Mouse (Mus musculus): Measurements from ENCODE around the gene Gm5431. TPM values are rescaled to one million over a fixed set of nuclear protein-coding genes. Genes with fewer than 3 reads are reported as not detected.

The Gm5431 gene
- total and polyA plus RNA-seq, 2 experiments from 2014 or later = 0.11 to 0.92 TPM

GRCm38 (mm10) chr11:48863808-48864207 lies 38.2 kb downstream of the Gm5431 start:
- TF ChIP-seq CTCF (IDR thresholded peaks at IDR 0.05; ENCODE audit: low read depth) (no peak), EP300 (IDR thresholded peaks at IDR 0.05; ENCODE audit: low read depth) (no peak)
- 80% methylated on average over 3 of the region's 3 CpGs for WGBS
- no peaks in the 10 kb centered on the region for H3K27me3 ChIP-seq (ENCODE audit: control insufficient read depth, insufficient read depth, low read length)

GRCm38 (mm10) chr11:48862784-48863319 lies 39.2 kb downstream of the Gm5431 start:
- Histone ChIP-seq H3K4me2 (ENCODE audit: low read depth, low read length) (no peak overlapping the region), H3K27me3 (ENCODE audit: control insufficient read depth, insufficient read depth, low read length) (no peaks in the 10 kb centered on the region), H3K9ac (replicated peaks; ENCODE audit: low read depth, low read length) (no peak overlapping the region), H3K9me3 (replicated peaks; ENCODE audit: control insufficient read depth, low read length) (no peaks in the 10 kb centered on the region), H3K36me3 (replicated peaks; ENCODE audit: control insufficient read depth, insufficient read depth, low read length) (peaks cover 19% of the 10 kb centered on the region), H3K4me3 (ENCODE audit: low read depth, low read length) (no peak overlapping the region), H3K27ac (ENCODE audit: low read depth) (no peak overlapping the region), H3K4me1 (ENCODE audit: control insufficient read depth, insufficient read depth) (0 out of 2 replicates have a peak, but pooled peaks cover 2% of the 10 kb centered on the region)
- WGBS = 68% methylated on average over 1 of the region's 1 CpGs
- ATAC-seq (ENCODE audit: insufficient read depth, low read depth) = no peak
- no peak for DNase-seq (ENCODE audit: low spot score)
- TF ChIP-seq EP300 (IDR thresholded peaks at IDR 0.05; ENCODE audit: low read depth) (no peak), CTCF (IDR thresholded peaks at IDR 0.05; ENCODE audit: low read depth) (no peak)

More at GRCm38 (mm10) chr11:48863808-48864207, 38.2 kb downstream of the Gm5431 start:
- H3K36me3 ChIP-seq (replicated peaks; ENCODE audit: control insufficient read depth, insufficient read depth, low read length) = peaks cover 19% of the 10 kb centered on the region
- no peak overlapping the region for H3K9ac ChIP-seq (replicated peaks; ENCODE audit: low read depth, low read length)
- H3K9me3 ChIP-seq (replicated peaks; ENCODE audit: control insufficient read depth, low read length) = no peaks in the 10 kb centered on the region
- DNase-seq (ENCODE audit: low spot score) (no peak), ATAC-seq (ENCODE audit: insufficient read depth, low read depth) (no peak)
- H3K27ac ChIP-seq (ENCODE audit: low read depth) = no peak overlapping the region
- H3K4me3 ChIP-seq (ENCODE audit: low read depth, low read length) = no peak overlapping the region
- H3K4me2 ChIP-seq (ENCODE audit: low read depth, low read length) = no peak overlapping the region
- H3K4me1 ChIP-seq (ENCODE audit: control insufficient read depth, insufficient read depth) = peaks cover under 1% of the 10 kb centered on the region; the same call in 1 of the 2 replicates

- no peak for TF ChIP-seq EP300 (IDR thresholded peaks at IDR 0.05; ENCODE audit: low read depth)
- peak; percentile 89 for TF ChIP-seq CTCF (IDR thresholded peaks at IDR 0.05; ENCODE audit: low read depth)
- H3K27ac ChIP-seq (ENCODE audit: low read depth) = no peak overlapping the region
- H3K4me1 ChIP-seq (ENCODE audit: control insufficient read depth, insufficient read depth) = 0 out of 2 replicates have a peak, but pooled peaks cover 4% of the 10 kb centered on the region
- under 1% methylated on average over 6 of the region's 6 CpGs for WGBS
- no peaks in the 10 kb centered on the region for H3K9me3 ChIP-seq (replicated peaks; ENCODE audit: control insufficient read depth, low read length)
- no peaks in the 10 kb centered on the region for H3K36me3 ChIP-seq (replicated peaks; ENCODE audit: control insufficient read depth, insufficient read depth, low read length)
- DNase-seq (ENCODE audit: low spot score) = peak; percentile 54
- no peak for ATAC-seq (ENCODE audit: insufficient read depth, low read depth)
- H3K4me3 ChIP-seq (ENCODE audit: low read depth, low read length) = no peak overlapping the region
- H3K4me2 ChIP-seq (ENCODE audit: low read depth, low read length) = peak overlapping the region; percentile 60; the same call in 1 of the 2 replicates
- H3K27me3 ChIP-seq (ENCODE audit: control insufficient read depth, insufficient read depth, low read length) = no peaks in the 10 kb centered on the region
- H3K9ac ChIP-seq (replicated peaks; ENCODE audit: low read depth, low read length) = no peak overlapping the region
These were observed 43.0 kb downstream of the Gm5431 start for GRCm38 (mm10) chr11:48859014-48859413.

- H3K9me3 ChIP-seq (replicated peaks; ENCODE audit: control insufficient read depth, low read length) = no peaks in the 10 kb centered on the region
- ATAC-seq (ENCODE audit: insufficient read depth, low read depth) (peak; percentile 53), DNase-seq (ENCODE audit: low spot score) (peak; percentile 53)
- TF ChIP-seq CTCF (IDR thresholded peaks at IDR 0.05; ENCODE audit: low read depth) (no peak), EP300 (IDR thresholded peaks at IDR 0.05; ENCODE audit: low read depth) (no peak)
- peak overlapping the region; percentile 21; the same call in 1 of the 2 replicates for H3K27ac ChIP-seq (ENCODE audit: low read depth)
- H3K4me3 ChIP-seq (ENCODE audit: low read depth, low read length) = peak overlapping the region; percentile 67
- H3K4me1 ChIP-seq (ENCODE audit: control insufficient read depth, insufficient read depth) = 0 out of 2 replicates have a peak, but pooled peaks cover 4% of the 10 kb centered on the region
- WGBS = under 1% methylated on average over 31 of the region's 31 CpGs
- peak overlapping the region; percentile 86 for H3K4me2 ChIP-seq (ENCODE audit: low read depth, low read length)
- peak overlapping the region; percentile 27; the same call in 1 of the 2 replicates for H3K9ac ChIP-seq (replicated peaks; ENCODE audit: low read depth, low read length)
- no peaks in the 10 kb centered on the region for H3K27me3 ChIP-seq (ENCODE audit: control insufficient read depth, insufficient read depth, low read length)
- no peaks in the 10 kb centered on the region for H3K36me3 ChIP-seq (replicated peaks; ENCODE audit: control insufficient read depth, insufficient read depth, low read length)
These were observed 48.4 kb downstream of the Gm5431 start for GRCm38 (mm10) chr11:48853474-48854180.

GRCm38 (mm10) chr11:48852624-48853473 lies 49.2 kb downstream of the Gm5431 start:
- peak overlapping the region; percentile 27; the same call in 1 of the 2 replicates for H3K9ac ChIP-seq (replicated peaks; ENCODE audit: low read depth, low read length)
- H3K27ac ChIP-seq (ENCODE audit: low read depth) = peak overlapping the region; percentile 33; the same call in 1 of the 2 replicates
- H3K9me3 ChIP-seq (replicated peaks; ENCODE audit: control insufficient read depth, low read length) = no peaks in the 10 kb centered on the region
- 0 out of 2 replicates have a peak, but pooled peaks cover 3% of the 10 kb centered on the region for H3K4me1 ChIP-seq (ENCODE audit: control insufficient read depth, insufficient read depth)
- peak overlapping the region; percentile 86 for H3K4me2 ChIP-seq (ENCODE audit: low read depth, low read length)
- peak overlapping the region; percentile 67 for H3K4me3 ChIP-seq (ENCODE audit: low read depth, low read length)
- 6% methylated on average over 23 of the region's 23 CpGs for WGBS
- DNase-seq (ENCODE audit: low spot score) = no peak
- H3K27me3 ChIP-seq (ENCODE audit: control insufficient read depth, insufficient read depth, low read length) = no peaks in the 10 kb centered on the region
- TF ChIP-seq CTCF (IDR thresholded peaks at IDR 0.05; ENCODE audit: low read depth) (no peak), EP300 (IDR thresholded peaks at IDR 0.05; ENCODE audit: low read depth) (no peak)
- H3K36me3 ChIP-seq (replicated peaks; ENCODE audit: control insufficient read depth, insufficient read depth, low read length) = no peaks in the 10 kb centered on the region
- ATAC-seq (ENCODE audit: insufficient read depth, low read depth) = no peak
